ENCODE assay signal across 12 mouse cellular contexts in genomic region chr9:31577066-31577465, GRCm38 (mm10).
DNase-seq lines count a peak whose midpoint lies in the region; ATAC-seq and TF ChIP-seq lines count a peak whose summit lies in the region.
"Had no signal": no experiment of that assay in that cellular context is flagged by ENCODE, and none has a peak within 500 bp of the region (broad histone marks: within the 10 kb centered on the region; RNA-seq: fewer than 3 reads in every experiment).

No protein-coding gene starts in this region.

- no peaks in the 10 kb centered on the region for H3K36me3 ChIP-seq in kidney, adult 2 months (ENCODE audit: control insufficient read depth, insufficient read depth, low read length)
- H3K36me3 ChIP-seq in kidney, embryonic 16.5 days (ENCODE audit: insufficient read depth, low read length), result no peaks in the 10 kb centered on the region
- H3K36me3 ChIP-seq: midbrain, embryonic 13.5 days had no signal

- no peak overlapping the region for H3K9ac ChIP-seq in kidney, embryonic 16.5 days (replicated peaks; ENCODE audit: low read length)
- H3K9ac ChIP-seq: hindbrain, embryonic 14.5 days; midbrain, embryonic 13.5 days had no signal

- H3K27ac ChIP-seq in kidney, adult 2 months (ENCODE audit: insufficient read depth, low read depth, low read length), result no peak overlapping the region
- no peak overlapping the region for H3K27ac ChIP-seq in kidney, embryonic 16.5 days (ENCODE audit: low read length)
- H3K27ac ChIP-seq: hindbrain, embryonic 14.5 days; midbrain, embryonic 13.5 days had no signal

- H3K27me3 ChIP-seq in kidney, adult 2 months (replicated peaks; ENCODE audit: control insufficient read depth, insufficient read depth, low read length), result no peaks in the 10 kb centered on the region
- no peaks in the 10 kb centered on the region for H3K27me3 ChIP-seq in kidney, embryonic 16.5 days (ENCODE audit: insufficient read depth, low read length)
- H3K27me3 ChIP-seq: midbrain, embryonic 13.5 days had no signal

- H3K4me2 ChIP-seq in kidney, embryonic 16.5 days (replicated peaks; ENCODE audit: low read depth, low read length), result no peak overlapping the region
- H3K4me2 ChIP-seq: hindbrain, embryonic 14.5 days; liver, embryonic 11.5 days; midbrain, embryonic 13.5 days had no signal

- H3K4me1 ChIP-seq in kidney, adult 2 months (ENCODE audit: control insufficient read depth, insufficient read depth, low read length), result no peaks in the 10 kb centered on the region
- no peaks in the 10 kb centered on the region for H3K4me1 ChIP-seq in kidney, embryonic 16.5 days (ENCODE audit: insufficient read depth, low read length)
- H3K4me1 ChIP-seq: midbrain, embryonic 13.5 days had no signal

- TF ChIP-seq POLR2A in kidney, adult 2 months (IDR thresholded peaks at IDR 0.05; ENCODE audit: low read depth, low read length), result no peak

- 58% methylated on average over 7 of the region's 7 CpGs for WGBS in kidney, adult 2 months
- WGBS in kidney, embryonic 16.5 days, result 59% methylated on average over 7 of the region's 7 CpGs

- ATAC-seq in CD4-positive, CD25-positive, alpha-beta regulatory T cell, adult 4 months, result no peak
- ATAC-seq in kidney, embryonic 16.5 days (ENCODE audit: low FRiP score, low TSS enrichment), result no peak
- ATAC-seq: midbrain, embryonic 13.5 days had no signal

- no peak overlapping the region for H3K4me3 ChIP-seq in kidney, adult 2 months (ENCODE audit: insufficient read depth, low read depth, low read length)
- no peak overlapping the region for H3K4me3 ChIP-seq in kidney, embryonic 16.5 days (ENCODE audit: low read length)
- H3K4me3 ChIP-seq: midbrain, embryonic 13.5 days had no signal

- no peak for TF ChIP-seq CTCF in kidney, adult 2 months (conservative IDR thresholded peaks at IDR 0.05; ENCODE audit: insufficient read depth, insufficient read length, low read depth, low read length)

- peak; percentile 9 for DNase-seq in CD4-positive, CD25-positive, alpha-beta regulatory T cell, adult 2 months (ENCODE audit: low read depth, low spot score)
- DNase-seq in kidney, adult 2 months, result peak; percentile 37
- peak; percentile 40 for DNase-seq in urinary bladder, postnatal 14 days (ENCODE audit: low spot score)
- DNase-seq in urinary bladder, postnatal 36 days (ENCODE audit: low spot score in 2 of 2), result no peak
- peak; percentile 26 for DNase-seq in telencephalon, adult 2 months (ENCODE audit: low read depth, low spot score)
- DNase-seq in spleen, postnatal 10 days (ENCODE audit: low spot score in 2 of 2), result no peak
- DNase-seq: cerebellum, postnatal 36 days had no signal

- H3K9me3 ChIP-seq in kidney, embryonic 16.5 days (ENCODE audit: low read length), result no peaks in the 10 kb centered on the region
- H3K9me3 ChIP-seq: midbrain, embryonic 13.5 days had no signal

Comparison
In these comparisons a context has a peak if more than half of its experiments do, and no peak if none do; other contexts are left out.
1. DNase-seq: peak in CD4-positive, CD25-positive, alpha-beta regulatory T cell, adult 2 months (single experiment), kidney, adult 2 months (single experiment), urinary bladder, postnatal 14 days (single experiment) and telencephalon, adult 2 months (single experiment); none in urinary bladder, postnatal 36 days (0 of 2) and spleen, postnatal 10 days (0 of 2).